Mouse (Mus musculus) MEL (cell line): ENCODE measurements around the gene Fbf1. TPM values are rescaled to one million over a fixed set of nuclear protein-coding genes. Genes with fewer than 3 reads are reported as not detected.

ENCODE experiments used
- DNase-seq: peaks from one replicate; pipeline ENCODE4 v3.0.0; 2011; ENCODE audit warnings: low read depth, low spot score
- H3K27ac ChIP-seq: 2 replicates; pipeline ENCODE4 v1.5.1; 2012; ENCODE audit warnings: low read depth, mild to moderate bottlenecking, control low read depth, low read length, moderate library complexity; ENCODE audit not compliant: control insufficient read depth
- H3K27me3 ChIP-seq, 2 experiments: fragments of 150-350 bp in 1 of 2; sonication (generic) in 1 of 2; 2 replicates each; pipeline ENCODE4 v1.6.1; 2012; ENCODE audit warnings: low read length in 2 of 2, mild to moderate bottlenecking in 2 of 2, improper control_type of control experiment in 1 of 2, moderate library complexity in 1 of 2; ENCODE audit not compliant: insufficient read depth in 2 of 2, control insufficient read depth in 1 of 2
- H3K36me3 ChIP-seq, 2 experiments: 2 replicates each; pipeline ENCODE4 v1.6.1; 2012 to 2014; ENCODE audit warnings: low read length in 2 of 2, improper control_type of control experiment in 1 of 2, inconsistent platforms in 1 of 2, mild to moderate bottlenecking in 1 of 2; ENCODE audit not compliant: insufficient read depth in 2 of 2, control insufficient read depth in 1 of 2
- H3K4me1 ChIP-seq, 2 experiments: fragments of 150-350 bp in 1 of 2; sonication (generic) in 1 of 2; 2 replicates each; pipeline ENCODE4 v1.6.1; 2012; ENCODE audit warnings: low read length in 2 of 2, improper control_type of control experiment in 1 of 2, mild to moderate bottlenecking in 1 of 2; ENCODE audit not compliant: insufficient read depth in 2 of 2, control insufficient read depth in 1 of 2
- H3K4me3 ChIP-seq, 2 experiments: fragments of 150-350 bp in 1 of 2; sonication (generic) in 1 of 2; 2 replicates each; pipeline ENCODE4 v1.5.1; 2012; ENCODE audit warnings: low read depth in 2 of 2, low read length in 2 of 2, mild to moderate bottlenecking in 2 of 2, moderate library complexity in 2 of 2, control low read depth in 1 of 2, improper control_type of control experiment in 1 of 2; ENCODE audit not compliant: control insufficient read depth in 1 of 2, insufficient read depth in 1 of 2
- H3K79me2 ChIP-seq: 2 replicates; pipeline ENCODE4 v1.6.1; 2012; ENCODE audit warnings: mild to moderate bottlenecking, low read length, moderate library complexity; ENCODE audit not compliant: control insufficient read depth, poor library complexity, insufficient read depth
- H3K9ac ChIP-seq: 2 replicates; pipeline ENCODE4 v1.6.1; 2012; ENCODE audit warnings: low read depth, mild to moderate bottlenecking, control low read depth, low read length, moderate library complexity; ENCODE audit not compliant: control insufficient read depth, poor library complexity, severe bottlenecking
- H3K9me3 ChIP-seq: fragments of 150-350 bp; sonication (generic); replicated peaks from 2 replicates; pipeline ENCODE4 v1.6.1; 2012; ENCODE audit warnings: mild to moderate bottlenecking, low read length, improper control_type of control experiment, moderate library complexity; ENCODE audit not compliant: insufficient read depth
- ELF1 ChIP-seq: IDR thresholded peaks from 2 replicates; pipeline ENCODE4 v1.6.1; 2014; ENCODE audit warnings: low read depth, mild to moderate bottlenecking, inconsistent platforms, low read length, improper control_type of control experiment, moderate library complexity
- KAT2A ChIP-seq: conservative IDR thresholded peaks from 2 replicates; pipeline ENCODE4 v1.6.1; 2012; ENCODE audit warnings: low read depth, low read length, improper control_type of control experiment, inconsistent platforms
- MEF2A ChIP-seq: IDR thresholded peaks from 2 replicates; pipeline ENCODE4 v1.6.1; 2014; ENCODE audit warnings: low read depth, mild to moderate bottlenecking, inconsistent platforms, low read length, improper control_type of control experiment; ENCODE audit not compliant: poor library complexity, insufficient replicate concordance, severe bottlenecking; ENCODE audit errors: extremely low read depth
- POLR2A ChIP-seq, 2 experiments: IDR thresholded peaks; 2 replicates each; pipeline ENCODE4 v1.6.1; 2011 to 2012; ENCODE audit warnings: low read length in 2 of 2, mild to moderate bottlenecking in 2 of 2, control low read depth in 1 of 2, improper control_type of control experiment in 1 of 2, low read depth in 1 of 2, moderate library complexity in 1 of 2; ENCODE audit not compliant: control insufficient read depth in 1 of 2, insufficient read depth in 1 of 2, poor library complexity in 1 of 2
- POLR2AphosphoS5 ChIP-seq: IDR thresholded peaks from 2 replicates; pipeline ENCODE4 v1.6.1; 2012; ENCODE audit warnings: low read depth, borderline replicate concordance, mild to moderate bottlenecking, inconsistent platforms, low read length, moderate library complexity, mixed read lengths
- RCOR1 ChIP-seq: IDR thresholded peaks from 2 replicates; pipeline ENCODE4 v1.6.1; 2012; ENCODE audit warnings: low read depth, mild to moderate bottlenecking, inconsistent platforms, low read length, improper control_type of control experiment
- ZKSCAN1 ChIP-seq: IDR thresholded peaks from 2 replicates; pipeline ENCODE4 v1.6.1; 2012; ENCODE audit warnings: low read depth, mild to moderate bottlenecking, inconsistent platforms, low read length, improper control_type of control experiment, moderate library complexity
- polyA plus RNA-seq, 2 experiments: library from polyadenylated mRNA; stranded (reverse) in 1 of 2; unstranded in 1 of 2; fragments of >175 nt in 1 of 2; fragments of >200 nt in 1 of 2; gene quantifications; 2 replicates each; pipeline versions ENCODE4 v1.2.1 to v1.2.4; 2012; ENCODE audit warnings: low replicate concordance in 2 of 2, low read depth in 1 of 2; ENCODE audit not compliant: insufficient read length in 2 of 2, insufficient read depth in 1 of 2, missing spikeins in 1 of 2
- total RNA-seq: library from RNA; depleted of rRNA; stranded (reverse); fragments of 300-350 nt; gene quantifications from 2 replicates; pipeline ENCODE4 v1.2.3, GENCODE M21; 2012

The Fbf1 gene
- total and polyA plus RNA-seq, 3 experiments, result 29.2 to 32.5 TPM; not detected in 1

- no peak for DNase-seq
- H3K4me3 ChIP-seq, result peak overlapping the region in 1 of 2 experiments; percentile 76; a peak in 3 of 4 replicates
- H3K36me3 ChIP-seq, result peaks cover 4 to 9% of the 10 kb centered on the region in 2 experiments; a peak in 3 of 4 replicates
- peak overlapping the region; percentile 88 for H3K9ac ChIP-seq
- no peak overlapping the region for H3K27ac ChIP-seq
- peaks cover 0 to 10% of the 10 kb centered on the region in 2 experiments; a peak in 2 of 4 replicates for H3K4me1 ChIP-seq
- no peaks in the 10 kb centered on the region for H3K27me3 ChIP-seq
- peaks cover 14% of the 10 kb centered on the region for H3K79me2 ChIP-seq
- no peak for TF ChIP-seq MEF2A
- TF ChIP-seq ZKSCAN1, result no peak
- no peak for TF ChIP-seq RCOR1
- no peaks in the 10 kb centered on the region for H3K9me3 ChIP-seq
Observed at GRCm38 (mm10) chr11:116129091-116129790, 38.7 kb downstream of the Fbf1 start.

- Histone ChIP-seq H3K9ac (no peak overlapping the region), H3K36me3 (peaks cover 4 to 12% of the 10 kb centered on the region in 2 experiments; a peak in 3 of 4 replicates)
- no peak for DNase-seq
- TF ChIP-seq KAT2A (no peak), POLR2AphosphoS5 (no peak), POLR2A (IDR thresholded peaks at IDR 0.05; ENCODE audit: control insufficient read depth in 1 of 2, insufficient read depth in 1 of 2, low read depth in 1 of 2, low read length in 2 of 2, poor library complexity in 1 of 2) (peak in 1 of 2 experiments; percentile 28; a peak in 1 of 4 replicates)
- TF ChIP-seq, all 39 proteins: peak for 1
- Histone ChIP-seq H3K27me3 (no peaks in the 10 kb centered on the region), H3K4me1 (peaks cover 0 to 10% of the 10 kb centered on the region in 2 experiments; a peak in 2 of 4 replicates), H3K27ac (no peak overlapping the region), H3K79me2 (peaks cover 14% of the 10 kb centered on the region), H3K4me3 (no peak overlapping the region), H3K9me3 (no peaks in the 10 kb centered on the region)
Observed at GRCm38 (mm10) chr11:116127986-116128385, 40.0 kb downstream of the Fbf1 start.

GRCm38 (mm10) chr11:116127156-116127980 is 40.6 kb downstream of the Fbf1 start, which contains the start of gene Trim47:
TSS of gene Trim47 (minus strand) at chr11:116127210.
- DNase-seq, result no peak
- TF ChIP-seq POLR2A (IDR thresholded peaks at IDR 0.05; ENCODE audit: control insufficient read depth in 1 of 2, insufficient read depth in 1 of 2, low read depth in 1 of 2, low read length in 2 of 2, poor library complexity in 1 of 2), result peak in 1 of 2 experiments; percentile 7; a peak in 1 of 4 replicates
- TF ChIP-seq ELF1, result no peak
- TF ChIP-seq, all 39 proteins: peak for 1
- Histone ChIP-seq H3K9me3 (no peaks in the 10 kb centered on the region), H3K9ac (no peak within 1 kb of the TSS), H3K27ac (no peak within 1 kb of the TSS), H3K4me1 (peaks cover 0 to 10% of the 10 kb centered on the region in 2 experiments; a peak in 2 of 4 replicates), H3K36me3 (peaks cover 4 to 15% of the 10 kb centered on the region in 2 experiments; a peak in 3 of 4 replicates), H3K79me2 (peaks cover 14% of the 10 kb centered on the region), H3K4me3 (no peak within 1 kb of the TSS), H3K27me3 (no peaks in the 10 kb centered on the region)
